Mouse (Mus musculus): ENCODE measurements around the gene Ighmbp2. TPM values are rescaled to one million over a fixed set of nuclear protein-coding genes. Genes with fewer than 3 reads are reported as not detected.

Ighmbp2 gene
- polyA plus RNA-seq, 1 experiment, result 5.3 TPM

DNA sequence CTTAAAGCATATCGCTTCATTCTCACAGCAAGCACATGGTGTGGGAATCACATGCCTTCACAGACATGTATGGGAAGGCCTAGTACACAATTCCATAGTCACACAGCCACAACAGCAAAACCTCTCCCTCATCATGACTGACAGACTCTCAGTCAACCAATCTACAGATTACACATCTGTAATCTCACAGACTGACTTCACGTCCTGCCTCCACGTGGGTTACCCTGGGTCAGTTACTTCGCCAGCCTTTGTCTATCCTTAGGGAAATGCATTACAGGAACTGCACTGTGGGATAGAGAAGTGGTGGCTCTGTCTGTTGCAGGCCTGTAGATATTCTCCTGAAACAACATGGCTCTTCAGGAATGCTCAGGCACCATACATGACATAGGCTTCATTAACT lies 931 bp downstream of the Ighmbp2 start:
- no peak for TF ChIP-seq MAX (IDR thresholded peaks at IDR 0.05)
- TF ChIP-seq CEBPB (IDR thresholded peaks at IDR 0.05; ENCODE audit: low read depth), result no peak
- no peak for TF ChIP-seq USF1 (IDR thresholded peaks at IDR 0.05; ENCODE audit: low read depth)
- TF ChIP-seq MYOG (IDR thresholded peaks at IDR 0.05; ENCODE audit: control insufficient read depth, extremely low read depth, insufficient read length), result no peak
- TF ChIP-seq CTCF (IDR thresholded peaks at IDR 0.05; ENCODE audit: control insufficient read depth, insufficient read depth, insufficient read length), result no peak
- no peak for TF ChIP-seq FOSL1 (IDR thresholded peaks at IDR 0.05; ENCODE audit: insufficient read depth, low read length, poor library complexity, severe bottlenecking)
- no peak for TF ChIP-seq MYOD1 (IDR thresholded peaks at IDR 0.05; ENCODE audit: control insufficient read depth, insufficient read length, low read depth)
- Histone ChIP-seq H3K27me3 (ENCODE audit: control insufficient read depth, insufficient read depth, insufficient read length) (no peaks in the 10 kb centered on the region), H3K79me3 (ENCODE audit: low read depth) (peaks cover 20% of the 10 kb centered on the region), H3K79me2 (ENCODE audit: control insufficient read depth, insufficient read depth) (peaks cover 51% of the 10 kb centered on the region), H3ac (ENCODE audit: control insufficient read depth, insufficient read length, low read depth) (peak overlapping the region; percentile 52), H3K4me3 (ENCODE audit: insufficient read depth, poor library complexity, severe bottlenecking) (peak overlapping the region; percentile 72), H3K36me3 (ENCODE audit: control insufficient read depth, insufficient read depth) (peaks cover 21% of the 10 kb centered on the region)

DNA sequence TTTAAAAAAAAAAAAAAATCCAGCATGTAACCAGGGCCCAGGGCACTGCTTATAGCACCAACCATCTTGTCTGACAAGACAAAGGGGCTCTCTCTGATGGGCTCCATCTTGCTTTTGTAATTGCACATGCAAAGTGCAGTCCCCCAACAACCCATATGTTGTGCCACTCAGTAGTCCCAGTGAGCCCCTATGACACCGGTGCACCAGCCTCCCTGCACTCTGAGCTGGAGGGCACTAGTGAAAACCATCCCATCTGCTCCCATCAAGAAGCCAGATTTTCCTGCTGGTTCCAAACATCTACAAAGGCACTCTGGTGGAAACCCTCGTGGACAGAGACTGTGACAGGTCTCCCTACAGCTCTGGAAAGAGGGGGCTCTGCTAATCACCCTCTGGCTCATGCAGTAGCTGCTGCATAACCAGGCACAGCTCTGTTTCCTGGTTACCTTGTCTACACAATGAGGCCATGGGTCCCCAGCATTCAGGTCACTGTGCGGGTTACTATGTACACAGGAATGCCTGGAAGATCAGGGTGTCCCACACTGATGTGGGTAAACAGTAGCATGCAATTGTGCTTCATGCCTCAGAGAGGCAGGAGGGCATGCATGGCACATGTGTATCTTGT lies 7.0 kb downstream of the Ighmbp2 start:
- no peaks in the 10 kb centered on the region for H3K79me3 ChIP-seq (ENCODE audit: low read depth)
- H3K27me3 ChIP-seq (ENCODE audit: control insufficient read depth, insufficient read depth, insufficient read length), result no peaks in the 10 kb centered on the region

DNA sequence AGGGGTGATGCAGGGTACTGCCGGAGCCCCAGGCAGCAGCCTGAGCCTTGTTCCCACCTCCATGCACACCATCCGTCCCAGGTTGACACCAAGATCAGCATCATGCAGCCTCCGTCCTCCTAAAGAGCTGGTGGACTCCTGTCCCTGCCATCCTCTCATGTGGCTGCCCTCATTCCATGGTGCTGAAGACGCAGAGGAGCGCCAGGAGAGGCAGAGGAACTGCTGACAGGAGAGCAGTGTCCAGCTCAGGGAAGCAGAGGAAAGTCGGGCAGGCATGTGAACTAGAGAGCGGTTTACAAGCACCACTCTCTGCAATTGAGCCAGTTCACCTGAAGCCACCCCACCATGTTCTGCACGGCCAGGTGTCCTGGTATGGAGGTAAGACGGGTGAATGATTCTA lies 9.5 kb downstream of the Ighmbp2 start:
- Histone ChIP-seq H3ac (ENCODE audit: control insufficient read depth, insufficient read length, low read depth) (no peak overlapping the region), H3K27me3 (ENCODE audit: control insufficient read depth, insufficient read depth, insufficient read length) (no peaks in the 10 kb centered on the region), H3K4me3 (ENCODE audit: insufficient read depth, poor library complexity, severe bottlenecking) (no peak overlapping the region), H3K79me3 (ENCODE audit: low read depth) (no peaks in the 10 kb centered on the region), H3K36me3 (ENCODE audit: control insufficient read depth, insufficient read depth) (peaks cover 28% of the 10 kb centered on the region), H3K79me2 (ENCODE audit: control insufficient read depth, insufficient read depth) (no peaks in the 10 kb centered on the region)
- no peak for TF ChIP-seq MAX (IDR thresholded peaks at IDR 0.05)
- TF ChIP-seq FOSL1 (IDR thresholded peaks at IDR 0.05; ENCODE audit: insufficient read depth, low read length, poor library complexity, severe bottlenecking), result no peak
- TF ChIP-seq MYOG (IDR thresholded peaks at IDR 0.05; ENCODE audit: control insufficient read depth, extremely low read depth, insufficient read length), result no peak
- TF ChIP-seq MYOD1 (IDR thresholded peaks at IDR 0.05; ENCODE audit: control insufficient read depth, insufficient read length, low read depth), result no peak
- TF ChIP-seq CTCF (IDR thresholded peaks at IDR 0.05; ENCODE audit: control insufficient read depth, insufficient read depth, insufficient read length), result no peak
- TF ChIP-seq CEBPB (IDR thresholded peaks at IDR 0.05; ENCODE audit: low read depth), result no peak
- TF ChIP-seq USF1 (IDR thresholded peaks at IDR 0.05; ENCODE audit: low read depth), result no peak

More for the DNA sequence above, 7.0 kb downstream of the Ighmbp2 start:
- TF ChIP-seq MYOG (IDR thresholded peaks at IDR 0.05; ENCODE audit: control insufficient read depth, extremely low read depth, insufficient read length) (no peak), FOSL1 (IDR thresholded peaks at IDR 0.05; ENCODE audit: insufficient read depth, low read length, poor library complexity, severe bottlenecking) (no peak), CEBPB (IDR thresholded peaks at IDR 0.05; ENCODE audit: low read depth) (no peak), CTCF (IDR thresholded peaks at IDR 0.05; ENCODE audit: control insufficient read depth, insufficient read depth, insufficient read length) (no peak), USF1 (IDR thresholded peaks at IDR 0.05; ENCODE audit: low read depth) (no peak), MYOD1 (IDR thresholded peaks at IDR 0.05; ENCODE audit: control insufficient read depth, insufficient read length, low read depth) (no peak), MAX (IDR thresholded peaks at IDR 0.05) (no peak)
- Histone ChIP-seq H3K4me3 (ENCODE audit: insufficient read depth, poor library complexity, severe bottlenecking) (no peak overlapping the region), H3K79me2 (ENCODE audit: control insufficient read depth, insufficient read depth) (peaks cover 5% of the 10 kb centered on the region), H3ac (ENCODE audit: control insufficient read depth, insufficient read length, low read depth) (no peak overlapping the region), H3K36me3 (ENCODE audit: control insufficient read depth, insufficient read depth) (peaks cover 23% of the 10 kb centered on the region)

DNA sequence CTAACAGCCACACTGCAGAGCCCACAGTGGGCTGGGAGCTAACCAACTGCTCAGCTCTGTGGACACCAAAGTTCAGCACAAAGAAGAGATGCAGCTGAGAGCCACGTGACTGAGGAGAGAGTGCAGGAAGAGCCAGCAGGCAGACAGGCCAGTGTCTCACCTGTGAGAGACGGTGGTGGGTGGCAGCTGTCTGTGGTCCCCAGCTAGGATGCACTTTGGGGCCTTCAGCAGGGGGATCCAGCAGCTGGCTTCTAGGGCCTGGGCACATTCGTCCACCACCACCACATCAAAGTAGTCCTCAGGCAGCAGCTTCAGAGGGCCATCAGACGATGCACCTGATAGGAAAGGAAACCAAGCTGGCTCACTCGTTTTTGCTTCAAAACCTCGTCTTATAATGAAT lies 11.5 kb downstream of the Ighmbp2 start:
- Histone ChIP-seq H3K36me3 (ENCODE audit: control insufficient read depth, insufficient read depth) (peaks cover 32% of the 10 kb centered on the region), H3K79me3 (ENCODE audit: low read depth) (no peaks in the 10 kb centered on the region), H3K27me3 (ENCODE audit: control insufficient read depth, insufficient read depth, insufficient read length) (no peaks in the 10 kb centered on the region), H3ac (ENCODE audit: control insufficient read depth, insufficient read length, low read depth) (no peak overlapping the region), H3K4me3 (ENCODE audit: insufficient read depth, poor library complexity, severe bottlenecking) (no peak overlapping the region), H3K79me2 (ENCODE audit: control insufficient read depth, insufficient read depth) (no peaks in the 10 kb centered on the region)
- TF ChIP-seq USF1 (IDR thresholded peaks at IDR 0.05; ENCODE audit: low read depth) (no peak), FOSL1 (IDR thresholded peaks at IDR 0.05; ENCODE audit: insufficient read depth, low read length, poor library complexity, severe bottlenecking) (no peak), MAX (IDR thresholded peaks at IDR 0.05) (no peak), MYOD1 (IDR thresholded peaks at IDR 0.05; ENCODE audit: control insufficient read depth, insufficient read length, low read depth) (no peak), CTCF (IDR thresholded peaks at IDR 0.05; ENCODE audit: control insufficient read depth, insufficient read depth, insufficient read length) (no peak), CEBPB (IDR thresholded peaks at IDR 0.05; ENCODE audit: low read depth) (no peak), MYOG (IDR thresholded peaks at IDR 0.05; ENCODE audit: control insufficient read depth, extremely low read depth, insufficient read length) (no peak)

DNA sequence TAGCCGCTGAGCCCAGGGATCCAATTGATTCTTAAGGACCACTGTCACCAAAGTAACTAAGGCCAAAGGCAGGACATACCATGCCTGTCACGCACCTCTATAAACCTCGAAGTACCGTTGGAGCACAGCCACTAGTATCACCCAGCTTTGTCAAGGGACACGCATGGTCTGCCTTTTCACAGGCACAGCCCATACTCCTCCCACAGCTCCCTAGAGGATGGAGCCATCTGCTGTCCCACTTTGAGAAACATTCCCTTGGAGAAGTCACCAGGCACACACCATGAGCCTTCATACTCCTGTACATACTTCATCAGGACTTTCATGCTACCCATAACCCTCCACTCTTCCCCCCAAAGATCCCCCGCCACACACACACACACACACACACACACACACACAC lies 13.0 kb downstream of the Ighmbp2 start:
- no peaks in the 10 kb centered on the region for H3K27me3 ChIP-seq (ENCODE audit: control insufficient read depth, insufficient read depth, insufficient read length)
- H3K4me3 ChIP-seq (ENCODE audit: insufficient read depth, poor library complexity, severe bottlenecking), result no peak overlapping the region
- no peaks in the 10 kb centered on the region for H3K79me3 ChIP-seq (ENCODE audit: low read depth)
- H3K79me2 ChIP-seq (ENCODE audit: control insufficient read depth, insufficient read depth), result no peaks in the 10 kb centered on the region
- peaks cover 26% of the 10 kb centered on the region for H3K36me3 ChIP-seq (ENCODE audit: control insufficient read depth, insufficient read depth)
- TF ChIP-seq MAX (IDR thresholded peaks at IDR 0.05) (no peak), FOSL1 (IDR thresholded peaks at IDR 0.05; ENCODE audit: insufficient read depth, low read length, poor library complexity, severe bottlenecking) (no peak), USF1 (IDR thresholded peaks at IDR 0.05; ENCODE audit: low read depth) (no peak), CTCF (IDR thresholded peaks at IDR 0.05; ENCODE audit: control insufficient read depth, insufficient read depth, insufficient read length) (no peak), CEBPB (IDR thresholded peaks at IDR 0.05; ENCODE audit: low read depth) (no peak), MYOD1 (IDR thresholded peaks at IDR 0.05; ENCODE audit: control insufficient read depth, insufficient read length, low read depth) (no peak), MYOG (IDR thresholded peaks at IDR 0.05; ENCODE audit: control insufficient read depth, extremely low read depth, insufficient read length) (no peak)
- H3ac ChIP-seq (ENCODE audit: control insufficient read depth, insufficient read length, low read depth), result no peak overlapping the region

Data from C2C12 (cell line).